In genomic region chr7:6823673-6824072, GRCm38 (mm10) we compare ENCODE assay signal across 16 mouse cellular contexts.
DNase-seq lines count a peak whose midpoint lies in the region; ATAC-seq and TF ChIP-seq lines count a peak whose summit lies in the region.
"Had no signal": no experiment of that assay in that cellular context is flagged by ENCODE, and none has a peak within 500 bp of the region (broad histone marks: within the 10 kb centered on the region; RNA-seq: fewer than 3 reads in every experiment).

No protein-coding gene starts in this region.

- ATAC-seq in kidney, embryonic 15.5 days (replicated peaks; ENCODE audit: low FRiP score), result peak; percentile 65
- peak; percentile 31 for ATAC-seq in Patski
- ATAC-seq in limb, embryonic 14.5 days (ENCODE audit: low FRiP score, low read depth), result peak; percentile 69
- ATAC-seq: hindbrain, postnatal 0 days had no signal

- DNase-seq in kidney, postnatal 14 days, result no peak
- DNase-seq in Patski (ENCODE audit: low read depth, low spot score), result no peak
- peak; percentile 41 for DNase-seq in embryo, embryonic 9.5 days (ENCODE audit: extremely low spot score)
- peak; percentile 40 for DNase-seq in limb, embryonic 14.5 days (ENCODE audit: low spot score)
- no peak for DNase-seq in spleen, postnatal 4 days (ENCODE audit: low spot score in 2 of 2)
- DNase-seq in left cerebral cortex, postnatal 4 days, result no peak
- DNase-seq in heart, postnatal 4 days, result no peak
- DNase-seq: adrenal gland, postnatal 36 days; heart, postnatal 14 days; thymus, adult 18-20 months had no signal

- in situ Hi-C loops in Patski (cut with MboI; ENCODE audit: low pct_unique_long_range_greater_than_20kb), result no loop called here

- H3K4me3 ChIP-seq in kidney, embryonic 15.5 days (replicated peaks), result no peak overlapping the region
- no peak overlapping the region for H3K4me3 ChIP-seq in limb, embryonic 14.5 days (replicated peaks; ENCODE audit: low read length)
- H3K4me3 ChIP-seq: layer of hippocampus, adult 2 months; liver, embryonic 15.5 days; megakaryocyte, embryonic 14.5 days; myocyte had no signal

- POLR2A ChIA-PET in Patski (lab: Charles Lee), result no interaction called here

- TF ChIP-seq POLR2A in limb, embryonic 14.5 days (IDR thresholded peaks at IDR 0.05; ENCODE audit: borderline replicate concordance, extremely low read depth, insufficient read depth, insufficient read length), result no peak

- H3K27me3 ChIP-seq in kidney, embryonic 15.5 days, result no peaks in the 10 kb centered on the region
- H3K27me3 ChIP-seq in Patski, result no peaks in the 10 kb centered on the region
- H3K27me3 ChIP-seq in limb, embryonic 14.5 days (ENCODE audit: control insufficient read depth, insufficient read depth, low read length), result no peaks in the 10 kb centered on the region
- H3K27me3 ChIP-seq: liver, embryonic 15.5 days; megakaryocyte, embryonic 14.5 days had no signal

- WGBS in kidney, embryonic 15.5 days, result 31% methylated on average over 2 of the region's 2 CpGs
- 47% methylated on average over 2 of the region's 2 CpGs for WGBS in limb, embryonic 14.5 days

- no peaks in the 10 kb centered on the region for H3K36me3 ChIP-seq in kidney, embryonic 15.5 days
- no peaks in the 10 kb centered on the region for H3K36me3 ChIP-seq in limb, embryonic 14.5 days (ENCODE audit: control insufficient read depth, insufficient read depth, low read length)
- H3K36me3 ChIP-seq: liver, embryonic 15.5 days had no signal

- H3K4me2 ChIP-seq in kidney, embryonic 15.5 days, result no peak overlapping the region
- no peak overlapping the region for H3K4me2 ChIP-seq in limb, embryonic 14.5 days (replicated peaks; ENCODE audit: low read depth, low read length, severe bottlenecking)
- H3K4me2 ChIP-seq: liver, embryonic 15.5 days had no signal

- no peak for TF ChIP-seq CTCF in Patski (IDR thresholded peaks at IDR 0.05)

- CTCF ChIA-PET in Patski (lab: Charles Lee), result interaction anchor here (1.4 kb wide), 1 partner anchor 48 kb away, joined by 3 read pairs; no protein-coding TSS in a partner anchor

- peak overlapping the region; percentile 67 for H3K27ac ChIP-seq in kidney, embryonic 15.5 days
- H3K27ac ChIP-seq in limb, embryonic 14.5 days (replicated peaks; ENCODE audit: low read depth, low read length), result no peak overlapping the region
- H3K27ac ChIP-seq: hindbrain, postnatal 0 days; layer of hippocampus, adult 2 months; liver, embryonic 15.5 days had no signal

- no peaks in the 10 kb centered on the region for H3K9me3 ChIP-seq in kidney, embryonic 15.5 days (replicated peaks)
- H3K9me3 ChIP-seq in limb, embryonic 14.5 days (ENCODE audit: control insufficient read depth, low read length), result no peaks in the 10 kb centered on the region
- H3K9me3 ChIP-seq: liver, embryonic 15.5 days had no signal

- no peak overlapping the region for H3K9ac ChIP-seq in kidney, embryonic 15.5 days
- no peak overlapping the region for H3K9ac ChIP-seq in limb, embryonic 14.5 days (ENCODE audit: low read depth, low read length, severe bottlenecking)
- H3K9ac ChIP-seq: liver, embryonic 15.5 days had no signal

- H3K4me1 ChIP-seq in kidney, embryonic 15.5 days, result peaks cover 24% of the 10 kb centered on the region
- H3K4me1 ChIP-seq in limb, embryonic 14.5 days (ENCODE audit: control insufficient read depth, insufficient read depth, low read length), result 0 out of 2 replicates have a peak, but pooled peaks cover 7% of the 10 kb centered on the region
- H3K4me1 ChIP-seq: liver, embryonic 15.5 days; megakaryocyte, embryonic 14.5 days had no signal

- intact Hi-C loops in left cerebral cortex, postnatal 4 days (cut with DNase I), result no loop called here

Comparison
In these comparisons a context has a peak if more than half of its experiments do, and no peak if none do; other contexts are left out.
1. DNase-seq: peak in embryo, embryonic 9.5 days (single experiment) and limb, embryonic 14.5 days (single experiment); none in kidney, postnatal 14 days (single experiment), Patski (single experiment), spleen, postnatal 4 days (0 of 2), left cerebral cortex, postnatal 4 days (single experiment) and heart, postnatal 4 days (single experiment).
2. Peak in every context shown above with its lines, with median percentiles within 50 percentile points of each other: ATAC-seq.